Mouse (Mus musculus) limb, embryonic 12.5 days (tissue): ENCODE data around the gene Mccc1. TPM values are rescaled to one million over a fixed set of nuclear protein-coding genes. Genes with fewer than 3 reads are reported as not detected.

Source experiments
- ATAC-seq: fragments of 200-750 bp; cut with Nextera tagmentation; 2 replicates; pipeline ENCODE4 v1.8.0; 2017; ENCODE audit warnings: low read depth, moderate TSS enrichment; ENCODE audit not compliant: insufficient number of reproducible peaks, insufficient read depth, low FRiP score, low TSS enrichment
- H3K27ac ChIP-seq: fragments of 300-500 bp; sonication (generic); 2 replicates; pipeline ENCODE4 v1.5.1; 2016; ENCODE audit warnings: mild to moderate bottlenecking, moderate library complexity
- H3K27me3 ChIP-seq: fragments of 300-500 bp; sonication (generic); 2 replicates; pipeline ENCODE4 v1.6.1; 2016; ENCODE audit warnings: mild to moderate bottlenecking, moderate library complexity
- H3K36me3 ChIP-seq: fragments of 300-500 bp; sonication (generic); 2 replicates; pipeline ENCODE4 v1.6.1; 2016; ENCODE audit warnings: mild to moderate bottlenecking, moderate library complexity
- H3K4me1 ChIP-seq: fragments of 300-500 bp; sonication (generic); replicated peaks from 2 replicates; pipeline ENCODE4 v1.6.1; 2016
- H3K4me2 ChIP-seq: fragments of 300-500 bp; sonication (generic); 2 replicates; pipeline ENCODE4 v1.6.1; 2016; ENCODE audit warnings: mild to moderate bottlenecking, moderate library complexity
- H3K4me3 ChIP-seq: fragments of 300-500 bp; sonication (generic); replicated peaks from 2 replicates; pipeline ENCODE4 v1.5.1; 2016; ENCODE audit warnings: mild to moderate bottlenecking
- H3K9ac ChIP-seq: fragments of 300-500 bp; sonication (generic); replicated peaks from 2 replicates; pipeline ENCODE4 v1.6.1; 2016; ENCODE audit warnings: mild to moderate bottlenecking, moderate library complexity
- H3K9me3 ChIP-seq: fragments of 300-500 bp; sonication (generic); 2 replicates; pipeline ENCODE4 v1.6.1; 2016; ENCODE audit warnings: mild to moderate bottlenecking, moderate library complexity
- WGBS: fragments of 180-500 bp; shearing (Covaris S2); methylation state at CpG from one replicate; pipeline ENCODE4 v1.1.7; 2016; 5-methylcytosine and 5-hydroxymethylcytosine counted together
- polyA plus RNA-seq: library from polyadenylated mRNA; unstranded; fragments of >200 nt; fragmentation: Nextera tagmentation; extraction: Ambion mirVana; gene quantifications from 2 replicates; pipeline ENCODE4 v1.2.1, GENCODE M21; 2016

Gene Mccc1
- polyA plus RNA-seq: 44.6 and 46.3 TPM in 2 replicates

GRCm38 (mm10) chr3:36000275-36001239 lies at the start of gene Mccc1:
Gene Mccc1, minus strand, starts transcription at chr3:36000678.
- 7% methylated on average over 39 of the region's 39 CpGs for WGBS
- Histone ChIP-seq H3K4me2 (peak within 1 kb of the TSS; percentile 71), H3K4me3 (peak within 1 kb of the TSS; percentile 65), H3K9ac (peak within 1 kb of the TSS; percentile 73), H3K27me3 (no peaks in the 10 kb centered on the region), H3K4me1 (no peaks in the 10 kb centered on the region; the same call in 1 of the 2 replicates), H3K27ac (peak within 1 kb of the TSS; percentile 90), H3K9me3 (no peaks in the 10 kb centered on the region), H3K36me3 (peaks cover 2% of the 10 kb centered on the region; the same call in 1 of the 2 replicates)
- ATAC-seq: peak; percentile 98

GRCm38 (mm10) chr3:36049106-36049505 lies 48.6 kb upstream of the Mccc1 start:
- Histone ChIP-seq H3K4me1 (no peaks in the 10 kb centered on the region), H3K27ac (no peak overlapping the region), H3K4me2 (no peak overlapping the region), H3K36me3 (no peaks in the 10 kb centered on the region), H3K27me3 (0 out of 2 replicates have a peak, but pooled peaks cover 2% of the 10 kb centered on the region), H3K4me3 (no peak overlapping the region), H3K9ac (no peak overlapping the region), H3K9me3 (no peaks in the 10 kb centered on the region)
- no peak for ATAC-seq
- WGBS: 65% methylated on average over 1 of the region's 1 CpGs

- ATAC-seq: no peak
- Histone ChIP-seq H3K27me3 (0 out of 2 replicates have a peak, but pooled peaks cover 2% of the 10 kb centered on the region), H3K4me3 (no peak overlapping the region), H3K4me1 (no peaks in the 10 kb centered on the region), H3K9ac (no peak overlapping the region), H3K9me3 (no peaks in the 10 kb centered on the region), H3K4me2 (no peak overlapping the region), H3K36me3 (no peaks in the 10 kb centered on the region), H3K27ac (no peak overlapping the region)
- 79% methylated on average over 4 of the region's 4 CpGs for WGBS
These were observed 44.6 kb upstream of the Mccc1 start for GRCm38 (mm10) chr3:36045086-36045485.

GRCm38 (mm10) chr3:36044520-36044919 lies 44.0 kb upstream of the Mccc1 start:
- no peaks in the 10 kb centered on the region for H3K4me1 ChIP-seq
- no peak for ATAC-seq
- no peak overlapping the region for H3K4me3 ChIP-seq
- H3K27me3 ChIP-seq: 0 out of 2 replicates have a peak, but pooled peaks cover 2% of the 10 kb centered on the region
- no peak overlapping the region for H3K9ac ChIP-seq
- H3K36me3 ChIP-seq: no peaks in the 10 kb centered on the region
- no peak overlapping the region for H3K4me2 ChIP-seq
- no peaks in the 10 kb centered on the region for H3K9me3 ChIP-seq
- no peak overlapping the region for H3K27ac ChIP-seq

- no peaks in the 10 kb centered on the region for H3K9me3 ChIP-seq
- no peaks in the 10 kb centered on the region for H3K36me3 ChIP-seq
- H3K9ac ChIP-seq: no peak overlapping the region
- H3K27me3 ChIP-seq: no peaks in the 10 kb centered on the region
- no peak overlapping the region for H3K4me3 ChIP-seq
- H3K4me2 ChIP-seq: no peak overlapping the region
- ATAC-seq: no peak
- 71% methylated on average over 6 of the region's 6 CpGs for WGBS
- H3K27ac ChIP-seq: no peak overlapping the region
- H3K4me1 ChIP-seq: no peaks in the 10 kb centered on the region
These were observed 31.4 kb upstream of the Mccc1 start for GRCm38 (mm10) chr3:36031740-36032510.

- no peaks in the 10 kb centered on the region for H3K4me1 ChIP-seq
- H3K4me3 ChIP-seq: no peak overlapping the region
- no peaks in the 10 kb centered on the region for H3K9me3 ChIP-seq
- no peak overlapping the region for H3K4me2 ChIP-seq
- H3K9ac ChIP-seq: no peak overlapping the region
- no peaks in the 10 kb centered on the region for H3K36me3 ChIP-seq
- H3K27me3 ChIP-seq: no peaks in the 10 kb centered on the region
- WGBS: 85% methylated on average over 4 of the region's 4 CpGs
- H3K27ac ChIP-seq: no peak overlapping the region
- no peak for ATAC-seq
These were observed 29.5 kb upstream of the Mccc1 start for GRCm38 (mm10) chr3:36029993-36030392.

- ATAC-seq: no peak
- Histone ChIP-seq H3K36me3 (no peaks in the 10 kb centered on the region), H3K4me2 (no peak overlapping the region), H3K27me3 (no peaks in the 10 kb centered on the region), H3K4me3 (no peak overlapping the region), H3K9ac (no peak overlapping the region), H3K9me3 (no peaks in the 10 kb centered on the region), H3K27ac (no peak overlapping the region), H3K4me1 (no peaks in the 10 kb centered on the region)
- WGBS: 84% methylated on average over 6 of the region's 6 CpGs
These were observed 25.3 kb upstream of the Mccc1 start for GRCm38 (mm10) chr3:36025732-36026131.

- H3K9me3 ChIP-seq: no peaks in the 10 kb centered on the region
- H3K4me1 ChIP-seq: peaks cover 8% of the 10 kb centered on the region; the same call in 1 of the 2 replicates
- WGBS: 77% methylated on average over 3 of the region's 3 CpGs
- H3K27ac ChIP-seq: no peak overlapping the region
- no peaks in the 10 kb centered on the region for H3K27me3 ChIP-seq
- H3K9ac ChIP-seq: no peak overlapping the region
- ATAC-seq: no peak
- no peak overlapping the region for H3K4me2 ChIP-seq
- no peak overlapping the region for H3K4me3 ChIP-seq
- H3K36me3 ChIP-seq: no peaks in the 10 kb centered on the region
These were observed 10.8 kb upstream of the Mccc1 start for GRCm38 (mm10) chr3:36011239-36011638.

GRCm38 (mm10) chr3:36008411-36009154 lies 8.1 kb upstream of the Mccc1 start:
- H3K4me2 ChIP-seq: no peak overlapping the region
- H3K36me3 ChIP-seq: no peaks in the 10 kb centered on the region
- no peak overlapping the region for H3K9ac ChIP-seq
- 0 out of 2 replicates have a peak overlapping the region, but pooled peaks have one; percentile 45 for H3K27ac ChIP-seq
- no peaks in the 10 kb centered on the region for H3K9me3 ChIP-seq
- 58% methylated on average over 4 of the region's 4 CpGs for WGBS
- H3K27me3 ChIP-seq: no peaks in the 10 kb centered on the region
- no peak overlapping the region for H3K4me3 ChIP-seq
- no peak; the same call in 1 of the 2 replicates for ATAC-seq
- peaks cover 8% of the 10 kb centered on the region; the same call in 1 of the 2 replicates for H3K4me1 ChIP-seq

- Histone ChIP-seq H3K27ac (no peak overlapping the region), H3K27me3 (no peaks in the 10 kb centered on the region), H3K4me3 (no peak overlapping the region), H3K36me3 (no peaks in the 10 kb centered on the region), H3K4me1 (peaks cover 8% of the 10 kb centered on the region), H3K9me3 (no peaks in the 10 kb centered on the region), H3K9ac (no peak overlapping the region), H3K4me2 (no peak overlapping the region)
- 65% methylated on average over 4 of the region's 4 CpGs for WGBS
- ATAC-seq: no peak
These were observed 3.8 kb upstream of the Mccc1 start for GRCm38 (mm10) chr3:36004028-36004895.
